Mouse (Mus musculus) c-Kit-positive CD71-negative TER-119-negative erythroid progenitor cells, embryonic 14.5 days (primary cell): ENCODE data around the gene Cox19.
"Not testable (repeated sequence)": the region's sequence is repeated elsewhere in the genome, so short reads cannot be mapped to it uniquely, and the experiment has no call there.

Source experiments
- DNase-seq: peaks from one replicate; pipeline ENCODE4 v3.0.0-alpha.2; 2013; ENCODE audit warnings: low read depth

Cox19 gene

GRCm38 (mm10) chr5:139363858-139364257, 12.6 kb upstream of the Cox19 start:
- DNase-seq, result no peak

GRCm38 (mm10) chr5:139359244-139359643, 8.0 kb upstream of the Cox19 start:
- DNase-seq, result no peak

- no peak for DNase-seq
These were observed 7.4 kb upstream of the Cox19 start for GRCm38 (mm10) chr5:139358653-139359052.

GRCm38 (mm10) chr5:139355235-139355772, 4.1 kb upstream of the Cox19 start:
- DNase-seq, result no peak

- DNase-seq, result no peak
These were observed 2.7 kb upstream of the Cox19 start for GRCm38 (mm10) chr5:139353946-139354345.

GRCm38 (mm10) chr5:139353496-139353895, 2.3 kb upstream of the Cox19 start:
- DNase-seq, result peak; percentile 81

- DNase-seq, result no peak
These were observed 1.1 kb upstream of the Cox19 start, which contains the start of gene Cyp2w1 for GRCm38 (mm10) chr5:139352317-139352716. Cyp2w1 (plus strand) TSS chr5:139352617.

GRCm38 (mm10) chr5:139351628-139352027, 410 bp upstream of the Cox19 start:
- DNase-seq, result no peak

GRCm38 (mm10) chr5:139349713-139350112, 1.5 kb downstream of the Cox19 start:
- DNase-seq, result no peak

- no peak for DNase-seq
These were observed 4.0 kb downstream of the Cox19 start for GRCm38 (mm10) chr5:139347225-139347624.

GRCm38 (mm10) chr5:139345364-139345714, 5.9 kb downstream of the Cox19 start:
- no peak for DNase-seq

- DNase-seq, result peak; percentile 89
These were observed 6.4 kb downstream of the Cox19 start for GRCm38 (mm10) chr5:139344687-139345363.

- DNase-seq, result peak; percentile 80
These were observed 7.1 kb downstream of the Cox19 start for GRCm38 (mm10) chr5:139344021-139344686.

- DNase-seq, result no peak
These were observed 12.3 kb downstream of the Cox19 start for GRCm38 (mm10) chr5:139338891-139339290.

- DNase-seq, result no peak
These were observed 12.8 kb downstream of the Cox19 start for GRCm38 (mm10) chr5:139338403-139338802.

- DNase-seq, result no peak
These were observed 13.3 kb downstream of the Cox19 start for GRCm38 (mm10) chr5:139337826-139338370.

- DNase-seq, result no peak
These were observed 15.6 kb downstream of the Cox19 start for GRCm38 (mm10) chr5:139335634-139336033.

- not testable (repeated sequence) for DNase-seq
These were observed 16.8 kb downstream of the Cox19 start for GRCm38 (mm10) chr5:139334394-139334793.

GRCm38 (mm10) chr5:139333301-139334013, 17.8 kb downstream of the Cox19 start:
- no peak for DNase-seq

- DNase-seq, result no peak
These were observed 18.5 kb downstream of the Cox19 start for GRCm38 (mm10) chr5:139332590-139333272.

- DNase-seq, result peak; percentile 77
These were observed 19.5 kb downstream of the Cox19 start for GRCm38 (mm10) chr5:139331742-139332141.

GRCm38 (mm10) chr5:139330766-139331165, 20.5 kb downstream of the Cox19 start:
- no peak for DNase-seq
